Mouse (Mus musculus): ENCODE data around the gene Cbfa2t3. TPM values are rescaled to one million over a fixed set of nuclear protein-coding genes. Genes with fewer than 3 reads are reported as not detected.

Cbfa2t3 gene
- total RNA-seq (2012; rRNA removed), result 10.5 and 11.1 TPM in 2 replicates
- polyA plus RNA-seq (2012; ENCODE audit: insufficient read depth in 1 of 2, insufficient read length in 2 of 2, low read depth in 1 of 2, low replicate concordance in 2 of 2, missing spikeins in 1 of 2), result 100 to 1,000 TPM in 1 of 2 experiments, not detected in 1; 102 TPM

- H3K27me3 ChIP-seq (ENCODE audit: control insufficient read depth in 1 of 2, insufficient read depth in 2 of 2, low read length in 2 of 2), result no peaks in the 10 kb centered on the region
- TF ChIP-seq GABPA (IDR thresholded peaks at IDR 0.05; ENCODE audit: low read depth, low read length) (no peak), MXI1 (IDR thresholded peaks at IDR 0.05; ENCODE audit: low read depth, low read length) (no peak), MAFK (IDR thresholded peaks at IDR 0.05; ENCODE audit: borderline replicate concordance, low read depth, low read length) (no peak), TAL1 (IDR thresholded peaks at IDR 0.05; ENCODE audit: low read length) (peak; percentile 98), TBP (IDR thresholded peaks at IDR 0.05; ENCODE audit: low read depth, low read length) (peak; percentile 76; the same call in 1 of the 2 replicates), UBTF (IDR thresholded peaks at IDR 0.05; ENCODE audit: borderline replicate concordance, insufficient read depth, low read depth, low read length) (0 out of 2 replicates have a peak, but pooled peaks have one; percentile 7), GATA1 (IDR thresholded peaks at IDR 0.05; ENCODE audit: low read depth, low read length) (peak; percentile 83), ELF1 (IDR thresholded peaks at IDR 0.05; ENCODE audit: low read depth, low read length) (no peak), POLR2A (IDR thresholded peaks at IDR 0.05; ENCODE audit: control insufficient read depth in 1 of 2, insufficient read depth in 1 of 2, low read depth in 1 of 2, low read length in 2 of 2, poor library complexity in 1 of 2) (peak in 1 of 2 experiments; percentile 89; a peak in 2 of 4 replicates), EP300 (IDR thresholded peaks at IDR 0.05; ENCODE audit: low read depth in 1 of 2, low read length in 2 of 2) (no peak), NELFE (IDR thresholded peaks at IDR 0.05; ENCODE audit: low read depth, low read length) (no peak)
- H3K27ac ChIP-seq (ENCODE audit: control insufficient read depth, low read depth, low read length), result peak within 1 kb of the TSS; percentile 92
- H3K4me3 ChIP-seq (ENCODE audit: control insufficient read depth in 1 of 2, insufficient read depth in 1 of 2, low read depth in 2 of 2, low read length in 2 of 2), result peak within 1 kb of the TSS; percentile 74 to 81
- peaks cover 0 to 55% of the 10 kb centered on the region in 2 experiments; a peak in 3 of 4 replicates for H3K36me3 ChIP-seq (ENCODE audit: control insufficient read depth in 1 of 2, insufficient read depth in 2 of 2, low read length in 2 of 2)
- H3K9me3 ChIP-seq (replicated peaks; ENCODE audit: insufficient read depth, low read length), result no peaks in the 10 kb centered on the region
- peaks cover 56% of the 10 kb centered on the region for H3K79me2 ChIP-seq (ENCODE audit: control insufficient read depth, insufficient read depth, low read length, poor library complexity)
- DNase-seq (ENCODE audit: low read depth, low spot score), result peak; percentile 95
- H3K4me1 ChIP-seq (ENCODE audit: control insufficient read depth in 1 of 2, insufficient read depth in 2 of 2, low read length in 2 of 2), result peaks cover 32 to 60% of the 10 kb centered on the region in 2 experiments
- peak within 1 kb of the TSS; percentile 92 for H3K9ac ChIP-seq (ENCODE audit: control insufficient read depth, low read depth, low read length, poor library complexity, severe bottlenecking)
These were observed at the start of gene Cbfa2t3 for GRCm38 (mm10) chr8:122699005-122699492. Cbfa2t3 (minus strand) TSS chr8:122699109.

DNA sequence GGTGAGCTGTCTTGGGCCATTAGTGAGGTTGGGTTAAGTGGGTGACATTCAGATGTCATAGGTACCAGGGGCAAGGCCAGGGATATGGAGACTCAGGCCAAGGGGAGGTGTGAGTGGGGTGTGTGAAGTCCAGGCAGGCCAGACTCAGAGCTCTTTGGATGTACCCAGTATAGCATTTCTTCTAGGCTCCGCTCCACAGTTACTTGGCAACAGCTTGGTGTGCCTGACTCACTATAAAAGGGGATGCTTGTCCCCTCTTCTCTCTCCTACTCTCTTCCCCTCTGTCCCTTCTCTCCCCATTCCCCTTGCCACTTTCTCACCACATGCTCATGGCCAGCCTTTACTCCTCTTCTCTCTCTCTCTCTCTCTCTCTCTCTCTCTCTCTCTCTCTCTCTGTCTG, 48.9 kb upstream of the Cbfa2t3 start:
- Histone ChIP-seq H3K79me2 (ENCODE audit: control insufficient read depth, insufficient read depth, low read length, poor library complexity) (no peaks in the 10 kb centered on the region), H3K36me3 (ENCODE audit: control insufficient read depth in 1 of 2, insufficient read depth in 2 of 2, low read length in 2 of 2) (peaks cover 0 to 9% of the 10 kb centered on the region in 2 experiments; a peak in 2 of 4 replicates), H3K9me3 (replicated peaks; ENCODE audit: insufficient read depth, low read length) (no peaks in the 10 kb centered on the region), H3K4me1 (ENCODE audit: control insufficient read depth in 1 of 2, insufficient read depth in 2 of 2, low read length in 2 of 2) (peaks cover 10 to 16% of the 10 kb centered on the region in 2 experiments), H3K9ac (ENCODE audit: control insufficient read depth, low read depth, low read length, poor library complexity, severe bottlenecking) (no peak overlapping the region), H3K4me3 (ENCODE audit: control insufficient read depth in 1 of 2, insufficient read depth in 1 of 2, low read depth in 2 of 2, low read length in 2 of 2) (no peak overlapping the region), H3K27me3 (ENCODE audit: control insufficient read depth in 1 of 2, insufficient read depth in 2 of 2, low read length in 2 of 2) (no peaks in the 10 kb centered on the region), H3K27ac (ENCODE audit: control insufficient read depth, low read depth, low read length) (no peak overlapping the region)
- no peak for DNase-seq (ENCODE audit: low read depth, low spot score)
- TF ChIP-seq MEF2A (IDR thresholded peaks at IDR 0.05; ENCODE audit: extremely low read depth, insufficient replicate concordance, low read depth, low read length, poor library complexity, severe bottlenecking) (no peak), MYB (IDR thresholded peaks at IDR 0.05; ENCODE audit: low read depth, low read length) (no peak), SMC3 (IDR thresholded peaks at IDR 0.05; ENCODE audit: low read depth, low read length) (no peak), GATA1 (IDR thresholded peaks at IDR 0.05; ENCODE audit: low read depth, low read length) (no peak), ZC3H11A (IDR thresholded peaks at IDR 0.05; ENCODE audit: low read depth, low read length) (no peak), NRF1 (IDR thresholded peaks at IDR 0.05; ENCODE audit: insufficient read depth, low read depth, low read length, poor library complexity, severe bottlenecking) (no peak), ELF1 (IDR thresholded peaks at IDR 0.05; ENCODE audit: low read depth, low read length) (no peak), TAL1 (IDR thresholded peaks at IDR 0.05; ENCODE audit: low read length) (no peak), USF1 (IDR thresholded peaks at IDR 0.05; ENCODE audit: low read depth, low read length) (no peak), POLR2AphosphoS2 (IDR thresholded peaks at IDR 0.05; ENCODE audit: low read length) (no peak), GABPA (IDR thresholded peaks at IDR 0.05; ENCODE audit: low read depth, low read length) (no peak), POLR2AphosphoS5 (IDR thresholded peaks at IDR 0.05; ENCODE audit: borderline replicate concordance, low read depth, low read length) (no peak), CHD1 (IDR thresholded peaks at IDR 0.05; ENCODE audit: low read depth, low read length) (no peak), ZKSCAN1 (IDR thresholded peaks at IDR 0.05; ENCODE audit: low read depth, low read length) (no peak), CTCF (IDR thresholded peaks at IDR 0.05 in 2 of 3, conservative IDR thresholded peaks at IDR 0.05 in 1 of 3; ENCODE audit: control insufficient read depth in 1 of 3, insufficient read depth in 1 of 3, low read depth in 2 of 3, low read length in 3 of 3, poor library complexity in 1 of 3, severe bottlenecking in 1 of 3) (no peak), KAT2A (conservative IDR thresholded peaks at IDR 0.05; ENCODE audit: low read depth, low read length) (no peak), EP300 (IDR thresholded peaks at IDR 0.05; ENCODE audit: low read depth in 1 of 2, low read length in 2 of 2) (no peak), TCF12 (IDR thresholded peaks at IDR 0.05; ENCODE audit: low read depth, low read length) (no peak), SIN3A (IDR thresholded peaks at IDR 0.05; ENCODE audit: low read length) (no peak), E2F4 (IDR thresholded peaks at IDR 0.05; ENCODE audit: borderline replicate concordance, low read depth, low read length) (no peak)

Data from MEL (cell line).